Mouse (Mus musculus) heart, embryonic 11.5 days (tissue): Measurements from ENCODE around the gene Hist1h4c. TPM values are rescaled to one million over a fixed set of nuclear protein-coding genes. Genes with fewer than 3 reads are reported as not detected.

Experiments
- ATAC-seq: fragments of 200-750 bp; cut with Nextera tagmentation; replicated peaks from 2 replicates; pipeline ENCODE4 v1.8.0; 2017; ENCODE audit warnings: moderate library complexity; ENCODE audit not compliant: insufficient number of reproducible peaks, low FRiP score, low TSS enrichment
- H3K27ac ChIP-seq: fragments of 300-500 bp; sonication (generic); 2 replicates; pipeline ENCODE4 v1.5.1; 2014; ENCODE audit warnings: mild to moderate bottlenecking, low read depth, low read length
- H3K27me3 ChIP-seq: fragments of 300-500 bp; sonication (generic); 2 replicates; pipeline ENCODE4 v1.6.1; 2014; ENCODE audit warnings: mild to moderate bottlenecking, low read length, mixed read lengths; ENCODE audit not compliant: control insufficient read depth, insufficient read depth
- H3K36me3 ChIP-seq: fragments of 300-500 bp; sonication (generic); 2 replicates; pipeline ENCODE4 v1.6.1; 2014; ENCODE audit warnings: mild to moderate bottlenecking, low read length, moderate library complexity, mixed read lengths; ENCODE audit not compliant: control insufficient read depth, insufficient read depth
- H3K4me1 ChIP-seq: fragments of 300-500 bp; sonication (generic); 2 replicates; pipeline ENCODE4 v1.6.1; 2014; ENCODE audit warnings: low read length; ENCODE audit not compliant: control insufficient read depth, insufficient read depth
- H3K4me2 ChIP-seq: fragments of 300-500 bp; sonication (generic); 2 replicates; pipeline ENCODE4 v1.6.1; 2014; ENCODE audit warnings: mild to moderate bottlenecking, moderate library complexity
- H3K4me3 ChIP-seq: fragments of 300-500 bp; sonication (generic); 2 replicates; pipeline ENCODE4 v1.5.1; 2014; ENCODE audit warnings: low read depth, low read length
- H3K9ac ChIP-seq: fragments of 300-500 bp; sonication (generic); 2 replicates; pipeline ENCODE4 v1.6.1; 2014; ENCODE audit warnings: mild to moderate bottlenecking, low read depth, low read length, moderate library complexity
- H3K9me3 ChIP-seq: fragments of 300-500 bp; sonication (generic); replicated peaks from 2 replicates; pipeline ENCODE4 v1.6.1; 2016; ENCODE audit warnings: low read length; ENCODE audit not compliant: control insufficient read depth
- WGBS: fragments of 180-500 bp; shearing (Covaris S2); extraction: QIAGEN DNeasy Blood & Tissue Kit; methylation state at CpG from one replicate; pipeline ENCODE4 v1.1.7; 2014; ENCODE audit not compliant: insufficient replicate concordance; 5-methylcytosine and 5-hydroxymethylcytosine counted together
- microRNA-seq: library from miRNA; unstranded; fragments of <30 nt; microRNA quantifications from one replicate; pipeline ENCODE4, GENCODE M21; 2016; ENCODE audit warnings: borderline number of aligned reads
- polyA plus RNA-seq: library from polyadenylated mRNA; unstranded; fragments of >200 nt; fragmentation: Nextera tagmentation; extraction: Ambion mirVana; gene quantifications from 2 replicates; pipeline ENCODE4 v1.2.1, GENCODE M21; 2014

The Hist1h4c gene
- polyA plus RNA-seq, 1 experiment from 2014 or later = 2.7 TPM

DNA sequence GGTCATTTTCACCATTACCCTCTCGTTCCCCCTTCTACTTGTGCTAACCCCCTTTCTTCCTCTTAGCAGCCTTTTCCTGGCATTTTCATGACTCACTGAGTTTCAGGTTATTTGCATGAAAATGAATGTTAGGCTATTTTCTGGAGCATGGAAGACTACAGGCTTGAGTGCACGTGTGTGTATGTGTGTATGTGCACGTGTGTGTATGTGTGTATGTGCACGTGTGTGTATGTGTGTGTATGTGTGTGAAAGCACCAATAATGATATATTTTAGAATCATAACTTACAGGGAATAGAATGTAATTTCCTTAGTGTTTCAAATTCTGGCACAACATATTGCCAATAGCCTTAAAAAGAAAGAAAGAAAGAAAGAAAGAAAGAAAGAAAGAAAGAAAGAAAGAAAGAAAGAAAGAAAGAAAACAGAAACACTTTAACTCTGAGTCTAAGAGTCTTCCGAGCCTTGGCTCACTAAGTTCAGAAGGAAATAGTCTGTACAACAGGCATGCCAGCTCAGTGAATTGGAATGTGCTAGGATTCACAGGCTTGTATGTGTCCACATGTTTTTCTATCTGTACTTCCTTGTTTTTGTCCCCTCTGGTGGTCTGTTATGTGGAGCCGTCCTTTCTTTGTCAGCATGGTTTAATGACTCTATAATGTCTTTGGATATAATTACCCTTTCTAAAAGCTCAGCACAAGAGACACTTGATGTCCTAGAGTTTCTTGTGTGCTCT is 38.5 kb downstream of the Hist1h4c start:
- Histone ChIP-seq H3K4me1 (no peaks in the 10 kb centered on the region), H3K4me2 (no peak overlapping the region), H3K36me3 (no peaks in the 10 kb centered on the region), H3K9me3 (no peaks in the 10 kb centered on the region), H3K27ac (no peak overlapping the region), H3K27me3 (no peaks in the 10 kb centered on the region), H3K9ac (no peak overlapping the region), H3K4me3 (no peak overlapping the region)
- 68% methylated on average over 6 of the region's 6 CpGs for WGBS
- no peak for ATAC-seq

Small RNAs within 50 kb of the gene (microRNA-seq; reads per million reads assigned to microRNA genes)
- gene Gm44314 (not detected), gene Gm44350 (0.27 reads per million)

Other genes starting within 250 kb of the Hist1h4c start
- 0.97 and 1.7 TPM in 2 replicates for gene Btn1a1, start 232.6 kb downstream of the Hist1h4c start, polyA plus RNA-seq
- gene Btn2a2, start 209.6 kb downstream of the Hist1h4c start, polyA plus RNA-seq = 0.59 and 0.80 TPM in 2 replicates
- 2.1 and 3.4 TPM in 2 replicates for gene Hist1h4h, start 167.4 kb downstream of the Hist1h4c start, polyA plus RNA-seq
- 1.4 and 2.3 TPM in 2 replicates for gene Hist1h2af, start 164.5 kb downstream of the Hist1h4c start, polyA plus RNA-seq
- gene Hist1h3g, start 163.0 kb downstream of the Hist1h4c start, polyA plus RNA-seq = 2.8 and 3.1 TPM in 2 replicates
- 0.43 and 0.66 TPM in 2 replicates for gene Hist1h2bh, start 155.1 kb downstream of the Hist1h4c start, polyA plus RNA-seq
- gene Hist1h3f, start 154.4 kb downstream of the Hist1h4c start, polyA plus RNA-seq = 0.19 TPM in 1 of 2 replicates, not detected in the other
- gene Hist1h4f, start 146.8 kb downstream of the Hist1h4c start, polyA plus RNA-seq = not detected in 2 replicates
- gene Hist1h1d, start 145.2 kb downstream of the Hist1h4c start, polyA plus RNA-seq = 0.15 and 0.27 TPM in 2 replicates
- gene Hist1h3e, start 136.1 kb downstream of the Hist1h4c start, polyA plus RNA-seq = 2.6 and 3.0 TPM in 2 replicates
- gene Hist1h2ae, start 127.2 kb downstream of the Hist1h4c start, polyA plus RNA-seq = 27.6 and 34.5 TPM in 2 replicates
- 2.3 and 6.5 TPM in 2 replicates for gene Hist1h2bg, start 127.1 kb downstream of the Hist1h4c start, polyA plus RNA-seq
- gene Hist1h2bf, start 124.3 kb downstream of the Hist1h4c start, polyA plus RNA-seq = 1.3 and 2.6 TPM in 2 replicates
- gene Hist1h2ad, start 124.1 kb downstream of the Hist1h4c start, polyA plus RNA-seq = 0.44 and 1.3 TPM in 2 replicates
- 2.9 and 4.6 TPM in 2 replicates for gene Hist1h3d, start 122.7 kb downstream of the Hist1h4c start, polyA plus RNA-seq
- 42.3 and 51.7 TPM in 2 replicates for gene Hist1h4d, start 116.9 kb downstream of the Hist1h4c start, polyA plus RNA-seq
- gene Hist1h2be, start 77.3 kb downstream of the Hist1h4c start, polyA plus RNA-seq = 1.5 and 2.4 TPM in 2 replicates
- 8.4 and 11.1 TPM in 2 replicates for gene Hist1h1e, start 75.9 kb downstream of the Hist1h4c start, polyA plus RNA-seq
- gene Hist1h2ac, start 14.5 kb downstream of the Hist1h4c start, polyA plus RNA-seq = 0.52 and 0.62 TPM in 2 replicates
- gene Hist1h2bc, start 14.3 kb downstream of the Hist1h4c start, polyA plus RNA-seq = 31.3 and 31.9 TPM in 2 replicates
- gene Hist1h1t, start 2.6 kb downstream of the Hist1h4c start, polyA plus RNA-seq = not detected in 2 replicates
- gene Hfe, start 12.4 kb upstream of the Hist1h4c start, polyA plus RNA-seq = 8.2 and 9.9 TPM in 2 replicates
- 24.6 TPM in 2 replicates for gene Hist1h1c, start 40.4 kb upstream of the Hist1h4c start, polyA plus RNA-seq
- gene Hist1h3c, start 47.1 kb upstream of the Hist1h4c start, polyA plus RNA-seq = 4.1 and 4.5 TPM in 2 replicates
- gene Hist1h2bb, start 48.3 kb upstream of the Hist1h4c start, polyA plus RNA-seq = 1.2 and 2.7 TPM in 2 replicates
- 16.7 and 18.1 TPM in 2 replicates for gene Hist1h2ab, start 52.7 kb upstream of the Hist1h4c start, polyA plus RNA-seq
- 2.7 and 3.7 TPM in 2 replicates for gene Hist1h3b, start 53.8 kb upstream of the Hist1h4c start, polyA plus RNA-seq
- gene Hist1h4b, start 58.6 kb upstream of the Hist1h4c start, polyA plus RNA-seq = 2.2 and 2.7 TPM in 2 replicates
- 1.0 TPM in 1 of 2 replicates, not detected in the other for gene Hist1h4a, start 62.8 kb upstream of the Hist1h4c start, polyA plus RNA-seq
- 2.5 and 4.0 TPM in 2 replicates for gene Hist1h3a, start 63.9 kb upstream of the Hist1h4c start, polyA plus RNA-seq
- gene Hist1h1a, start 65.2 kb upstream of the Hist1h4c start, polyA plus RNA-seq = 0.31 and 0.67 TPM in 2 replicates
- gene Trim38, start 71.5 kb upstream of the Hist1h4c start, polyA plus RNA-seq = 0.24 TPM in 1 of 2 replicates, not detected in the other
- not detected in 2 replicates for gene Slc17a2, start 108.5 kb upstream of the Hist1h4c start, polyA plus RNA-seq
- gene Slc17a3, start 141.0 kb upstream of the Hist1h4c start, polyA plus RNA-seq = not detected in 2 replicates
- gene Slc17a1, start 169.3 kb upstream of the Hist1h4c start, polyA plus RNA-seq = not detected in 2 replicates
- not detected in 2 replicates for gene Slc17a4, start 216.6 kb upstream of the Hist1h4c start, polyA plus RNA-seq
- not detected in 2 replicates for gene Hist1h2ba, start 235.7 kb upstream of the Hist1h4c start, polyA plus RNA-seq
- not detected in 2 replicates for gene Hist1h2aa, start 236.0 kb upstream of the Hist1h4c start, polyA plus RNA-seq